In the genomic region with DNA sequence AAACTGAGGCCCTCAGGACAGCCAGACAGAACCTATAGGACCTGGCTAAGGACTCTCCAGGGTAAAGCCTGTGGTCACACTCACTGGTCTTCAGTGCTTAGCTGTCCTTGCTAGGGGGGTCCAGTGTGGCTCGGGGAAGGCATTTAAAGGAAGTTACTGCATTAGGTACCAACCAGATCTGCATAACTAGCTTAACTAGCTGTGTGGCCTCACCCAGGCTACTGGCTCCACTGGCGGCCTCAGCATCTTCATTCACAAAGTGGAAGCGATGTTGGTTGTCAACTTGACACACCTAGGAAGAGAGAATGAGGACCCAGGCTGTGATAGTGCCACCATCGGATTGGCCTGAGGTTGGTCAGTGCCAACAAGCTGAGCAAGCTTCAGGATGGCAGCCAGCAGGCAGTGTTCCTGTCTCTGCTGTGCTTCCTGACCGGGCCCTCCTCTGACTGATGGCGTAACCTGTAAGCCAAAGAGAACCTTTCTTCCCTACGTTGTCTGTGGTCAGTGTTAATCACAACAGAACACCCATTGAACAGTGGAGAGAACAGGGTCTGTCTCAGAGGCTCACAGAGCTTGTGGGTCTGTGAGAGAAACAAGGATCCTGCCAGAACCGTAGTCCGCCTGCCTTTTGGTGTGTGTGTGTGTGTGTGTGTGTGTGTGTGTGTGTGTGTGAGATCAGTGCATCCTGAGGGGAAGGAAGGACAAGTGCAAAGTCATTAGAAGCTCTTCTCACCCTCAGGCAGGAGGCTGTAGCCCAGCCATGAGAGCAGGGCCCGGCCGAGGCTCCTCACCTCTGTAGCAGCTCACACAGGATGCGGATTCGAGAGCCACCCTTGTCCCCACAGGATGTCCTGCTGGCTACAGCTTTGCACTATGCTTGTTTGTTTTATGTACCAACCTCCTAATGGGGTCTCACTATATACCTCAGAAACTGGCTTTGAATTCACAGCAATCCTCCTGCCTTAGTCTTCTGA, we compare ENCODE assay signal across 11 mouse cellular contexts. TPM values are rescaled to one million over a fixed set of nuclear protein-coding genes. Genes with fewer than 3 reads are reported as not detected.
DNase-seq lines count a peak whose midpoint lies in the region; ATAC-seq and TF ChIP-seq lines count a peak whose summit lies in the region.
"Had no signal": no experiment of that assay in that cellular context is flagged by ENCODE, and none has a peak within 500 bp of the region (broad histone marks: within the 10 kb centered on the region; RNA-seq: fewer than 3 reads in every experiment).

No protein-coding gene starts in this region.

- no peak overlapping the region for H3K27ac ChIP-seq in cerebellum, adult 2 months (ENCODE audit: insufficient read depth, low read length)
- 0 out of 2 replicates have a peak overlapping the region, but pooled peaks have one; percentile 10 for H3K27ac ChIP-seq in stomach, embryonic 14.5 days (ENCODE audit: low read length)
- no peak overlapping the region; the same call in 1 of the 2 replicates for H3K27ac ChIP-seq in stomach, postnatal 0 days (replicated peaks)
- peak overlapping the region; percentile 41; the same call in 1 of the 2 replicates for H3K27ac ChIP-seq in lung, embryonic 15.5 days
- H3K27ac ChIP-seq in stomach, embryonic 16.5 days (ENCODE audit: low read length): 0 out of 2 replicates have a peak overlapping the region, but pooled peaks have one; percentile 18
- H3K27ac ChIP-seq in hindbrain, embryonic 16.5 days (ENCODE audit: low read depth, low read length): no peak overlapping the region

- peak; percentile 39 to 56 for DNase-seq in cerebellum, adult 2 months
- DNase-seq in cerebellum, postnatal 4 days (ENCODE audit: low spot score in 2 of 2): no peak
- DNase-seq in stomach, postnatal 0 days (ENCODE audit: low spot score): no peak
- no peak for DNase-seq in layer of hippocampus, adult 11-12 months (ENCODE audit: low spot score)

- no peak overlapping the region for H3K4me3 ChIP-seq in cerebellum, adult 2 months (replicated peaks; ENCODE audit: insufficient read depth, low read depth, low read length)
- no peak overlapping the region for H3K4me3 ChIP-seq in stomach, embryonic 14.5 days (ENCODE audit: low read depth, low read length)
- no peak overlapping the region for H3K4me3 ChIP-seq in stomach, postnatal 0 days (ENCODE audit: low read depth, low read length)
- H3K4me3 ChIP-seq in lung, embryonic 15.5 days: no peak overlapping the region
- H3K4me3 ChIP-seq in stomach, embryonic 16.5 days (replicated peaks; ENCODE audit: low read length): no peak overlapping the region
- H3K4me3 ChIP-seq in hindbrain, embryonic 16.5 days (ENCODE audit: low read length): no peak overlapping the region

- H3K9ac ChIP-seq in stomach, embryonic 14.5 days (replicated peaks; ENCODE audit: low read depth, low read length): no peak overlapping the region
- no peak overlapping the region for H3K9ac ChIP-seq in stomach, postnatal 0 days (ENCODE audit: low read length)
- H3K9ac ChIP-seq in lung, embryonic 15.5 days: no peak overlapping the region
- H3K9ac ChIP-seq in stomach, embryonic 16.5 days (ENCODE audit: low read length): no peak overlapping the region
- no peak overlapping the region for H3K9ac ChIP-seq in hindbrain, embryonic 16.5 days (ENCODE audit: low read depth, low read length)

- no peak for TF ChIP-seq CTCF in cerebellum, adult 2 months (IDR thresholded peaks at IDR 0.05; ENCODE audit: borderline replicate concordance, insufficient read depth, low read depth, low read length)
- TF ChIP-seq CTCF in stomach, postnatal 0 days (IDR thresholded peaks at IDR 0.05; ENCODE audit: low read depth): no peak

- 62% methylated on average over 13 of the region's 13 CpGs for WGBS in cerebellum, adult 2 months
- WGBS in stomach, embryonic 14.5 days: 79% methylated on average over 13 of the region's 13 CpGs
- WGBS in stomach, postnatal 0 days: 76% methylated on average over 13 of the region's 13 CpGs
- 70% methylated on average over 13 of the region's 13 CpGs for WGBS in lung, embryonic 15.5 days
- 71% methylated on average over 13 of the region's 13 CpGs for WGBS in stomach, embryonic 16.5 days
- 83% methylated on average over 13 of the region's 13 CpGs for WGBS in hindbrain, embryonic 16.5 days

- H3K36me3 ChIP-seq in stomach, embryonic 14.5 days (ENCODE audit: control insufficient read depth, insufficient read depth, low read length): no peaks in the 10 kb centered on the region
- no peaks in the 10 kb centered on the region for H3K36me3 ChIP-seq in stomach, postnatal 0 days (ENCODE audit: control insufficient read depth, insufficient read depth, low read length)
- H3K36me3 ChIP-seq in lung, embryonic 15.5 days: no peaks in the 10 kb centered on the region
- H3K36me3 ChIP-seq in stomach, embryonic 16.5 days (ENCODE audit: control insufficient read depth, insufficient read depth, low read length): no peaks in the 10 kb centered on the region
- H3K36me3 ChIP-seq in hindbrain, embryonic 16.5 days (ENCODE audit: control insufficient read depth, insufficient read depth, low read length): no peaks in the 10 kb centered on the region

- peaks cover 2% of the 10 kb centered on the region; the same call in 1 of the 2 replicates for H3K9me3 ChIP-seq in stomach, embryonic 14.5 days (ENCODE audit: control insufficient read depth, low read depth, low read length)
- no peaks in the 10 kb centered on the region for H3K9me3 ChIP-seq in stomach, postnatal 0 days (ENCODE audit: control insufficient read depth, low read length)
- H3K9me3 ChIP-seq in lung, embryonic 15.5 days: no peaks in the 10 kb centered on the region
- no peaks in the 10 kb centered on the region for H3K9me3 ChIP-seq in stomach, embryonic 16.5 days (replicated peaks; ENCODE audit: control insufficient read depth, low read length)
- H3K9me3 ChIP-seq in hindbrain, embryonic 16.5 days (ENCODE audit: control insufficient read depth, low read length): no peaks in the 10 kb centered on the region

- H3K4me1 ChIP-seq in cerebellum, adult 2 months (ENCODE audit: control insufficient read depth, insufficient read depth, low read length): peaks cover 6% of the 10 kb centered on the region
- H3K4me1 ChIP-seq in stomach, embryonic 14.5 days (ENCODE audit: control insufficient read depth, insufficient read depth, low read length): no peaks in the 10 kb centered on the region
- H3K4me1 ChIP-seq in stomach, postnatal 0 days (replicated peaks; ENCODE audit: control insufficient read depth, insufficient read depth): no peaks in the 10 kb centered on the region
- 0 out of 2 replicates have a peak, but pooled peaks cover 8% of the 10 kb centered on the region for H3K4me1 ChIP-seq in lung, embryonic 15.5 days
- H3K4me1 ChIP-seq in stomach, embryonic 16.5 days (ENCODE audit: control insufficient read depth, insufficient read depth, low read length): peaks cover 5% of the 10 kb centered on the region
- no peaks in the 10 kb centered on the region for H3K4me1 ChIP-seq in hindbrain, embryonic 16.5 days (ENCODE audit: control insufficient read depth, insufficient read depth, low read depth, low read length)

- no peak for TF ChIP-seq EP300 in stomach, postnatal 0 days (optimal IDR thresholded peaks at IDR 0.05)

- H3K27me3 ChIP-seq in cerebellum, adult 2 months (ENCODE audit: control insufficient read depth, insufficient read depth, low read length): no peaks in the 10 kb centered on the region
- H3K27me3 ChIP-seq in stomach, embryonic 14.5 days (ENCODE audit: control insufficient read depth, insufficient read depth, low read length): no peaks in the 10 kb centered on the region
- no peaks in the 10 kb centered on the region for H3K27me3 ChIP-seq in stomach, postnatal 0 days (ENCODE audit: control insufficient read depth, insufficient read depth, low read length)
- H3K27me3 ChIP-seq in lung, embryonic 15.5 days: no peaks in the 10 kb centered on the region
- H3K27me3 ChIP-seq in stomach, embryonic 16.5 days (ENCODE audit: control insufficient read depth, insufficient read depth, low read length): no peaks in the 10 kb centered on the region
- no peaks in the 10 kb centered on the region for H3K27me3 ChIP-seq in hindbrain, embryonic 16.5 days (replicated peaks; ENCODE audit: control insufficient read depth, insufficient read depth, low read length)

- TF ChIP-seq POLR2A in cerebellum, adult 2 months (IDR thresholded peaks at IDR 0.05; ENCODE audit: borderline replicate concordance, insufficient read depth, low read length): no peak

- H3K4me2 ChIP-seq in stomach, embryonic 14.5 days (replicated peaks; ENCODE audit: low read depth, low read length): no peak overlapping the region
- H3K4me2 ChIP-seq in stomach, postnatal 0 days (replicated peaks; ENCODE audit: low read depth): no peak overlapping the region
- H3K4me2 ChIP-seq in lung, embryonic 15.5 days: no peak overlapping the region
- no peak overlapping the region for H3K4me2 ChIP-seq in stomach, embryonic 16.5 days (ENCODE audit: low read depth, low read length)
- H3K4me2 ChIP-seq in hindbrain, embryonic 16.5 days (ENCODE audit: low read length): no peak overlapping the region

- ATAC-seq in stomach, embryonic 14.5 days (ENCODE audit: insufficient number of reproducible peaks, insufficient read depth, low FRiP score, low read depth): no peak
- ATAC-seq in stomach, postnatal 0 days (ENCODE audit: low FRiP score, low TSS enrichment): no peak
- no peak for ATAC-seq in lung, embryonic 15.5 days (ENCODE audit: borderline replicate concordance, extremely low read depth, low FRiP score, low TSS enrichment)
- ATAC-seq in stomach, embryonic 16.5 days (ENCODE audit: insufficient read depth, low FRiP score): no peak
- no peak for ATAC-seq in hindbrain, embryonic 16.5 days

RNA-seq across cellular contexts. Expression of a gene that starts 13.4 kb away (rescaled TPM):
- polyA plus RNA-seq in cerebellum, adult 2 months (2012; rRNA removed): 0.32 and 0.44 TPM in 2 replicates
- 0.46 TPM in 1 of 2 replicates, not detected in the other for polyA plus RNA-seq in stomach, embryonic 14.5 days (2014; fragmentation: Nextera tagmentation; extraction: Ambion mirVana)
- 0.17 TPM in 1 of 2 replicates, not detected in the other for polyA plus RNA-seq in stomach, postnatal 0 days (2015; fragmentation: Nextera tagmentation; extraction: Ambion mirVana)
- polyA plus RNA-seq in lung, embryonic 15.5 days (2015; fragmentation: Nextera tagmentation; extraction: Ambion mirVana): 0.22 and 0.36 TPM in 2 replicates
- polyA plus RNA-seq in stomach, embryonic 16.5 days (2015; fragmentation: Nextera tagmentation; extraction: Ambion mirVana): 0.51 TPM in 1 of 2 replicates, not detected in the other
- not detected in 2 replicates for polyA plus RNA-seq in hindbrain, embryonic 16.5 days (2015; fragmentation: Nextera tagmentation; extraction: Ambion mirVana)
- polyA plus RNA-seq: embryonic facial prominence, embryonic 11.5 days; limb, embryonic 11.5 days; neural tube, embryonic 11.5 days had no signal

RNA-seq across cellular contexts. Expression of a gene that starts 16.5 kb away (rescaled TPM):
- polyA plus RNA-seq in cerebellum, adult 2 months (2012; rRNA removed): 5.6 and 6.0 TPM in 2 replicates
- 19.3 and 21.6 TPM in 2 replicates for polyA plus RNA-seq in stomach, embryonic 14.5 days (2014; fragmentation: Nextera tagmentation; extraction: Ambion mirVana)
- 18.7 and 25.7 TPM in 2 replicates for polyA plus RNA-seq in stomach, postnatal 0 days (2015; fragmentation: Nextera tagmentation; extraction: Ambion mirVana)
- polyA plus RNA-seq in lung, embryonic 15.5 days (2015; fragmentation: Nextera tagmentation; extraction: Ambion mirVana): 24.8 and 28.7 TPM in 2 replicates
- 25.8 and 29.4 TPM in 2 replicates for polyA plus RNA-seq in stomach, embryonic 16.5 days (2015; fragmentation: Nextera tagmentation; extraction: Ambion mirVana)
- 3.5 and 3.9 TPM in 2 replicates for polyA plus RNA-seq in hindbrain, embryonic 16.5 days (2015; fragmentation: Nextera tagmentation; extraction: Ambion mirVana)

Comparison
In these comparisons a context has a peak if more than half of its experiments do, and no peak if none do; other contexts are left out.
1. DNase-seq: peak in cerebellum, adult 2 months (2 of 2); none in cerebellum, postnatal 4 days (0 of 2), stomach, postnatal 0 days (single experiment) and layer of hippocampus, adult 11-12 months (single experiment).
2. H3K27ac ChIP-seq: peak in stomach, embryonic 14.5 days (single experiment), lung, embryonic 15.5 days (single experiment) and stomach, embryonic 16.5 days (single experiment); none in cerebellum, adult 2 months (single experiment), stomach, postnatal 0 days (single experiment) and hindbrain, embryonic 16.5 days (single experiment).